Mouse (Mus musculus): Measurements from ENCODE around the gene Oog2. TPM values are rescaled to one million over a fixed set of nuclear protein-coding genes. Genes with fewer than 3 reads are reported as not detected.

Gene Oog2
- not detected for total RNA-seq (2023)

DNA sequence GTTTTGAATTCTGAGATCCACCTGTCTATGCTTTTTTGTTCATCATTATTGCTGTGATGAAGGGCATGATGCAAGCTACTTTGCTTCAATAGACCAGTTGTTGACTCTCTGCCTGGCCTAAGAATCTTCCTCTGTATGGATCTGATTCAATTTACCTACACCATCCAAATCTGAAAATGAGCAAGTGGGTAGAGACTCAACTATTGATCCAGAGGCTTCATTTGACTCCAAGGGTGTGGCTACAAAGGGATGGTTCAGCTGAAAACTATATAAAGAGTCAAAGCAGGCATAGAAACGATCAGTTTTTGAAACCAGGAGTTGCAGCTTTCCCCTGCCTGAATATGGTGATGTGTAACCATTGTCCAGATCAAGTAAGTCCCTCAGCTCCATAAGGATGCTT is at the start of gene Oog2:
TSS of gene Oog2 (plus strand) at position 301 of the 400 bp plus-strand sequence.

GRCm38 (mm10) chr4:144162563-144162962 is 28.0 kb upstream of the Oog2 start, which contains the start of gene Oog3:
Oog3 (minus strand) TSS chr4:144162663.

GRCm38 (mm10) chr4:144213218-144213617 is 22.7 kb downstream of the Oog2 start, which contains the start of gene C87977:
C87977 (minus strand) TSS chr4:144213318.

Other genes with a start within 250 kb of the Oog2 start
- not detected for gene Pramef25, start 239.7 kb upstream of the Oog2 start, total RNA-seq (2023)
- gene Gm13101, start 223.8 kb upstream of the Oog2 start, total RNA-seq (2023) = not detected
- gene Pramef17, start 196.3 kb upstream of the Oog2 start, total RNA-seq (2023) = not detected
- gene Pramel4, start 131.6 kb upstream of the Oog2 start, total RNA-seq (2023) = not detected
- gene Gm13102, start 84.2 kb upstream of the Oog2 start, total RNA-seq (2023) = not detected
- not detected for gene Oog3, start 28.1 kb upstream of the Oog2 start, total RNA-seq (2023)
- not detected for gene C87977, start 22.6 kb downstream of the Oog2 start, total RNA-seq (2023)
- gene Pramel5, start 89.8 kb downstream of the Oog2 start, total RNA-seq (2023) = not detected
- not detected for gene Gm13128, start 139.5 kb downstream of the Oog2 start, total RNA-seq (2023)
- gene Gm13119, start 167.2 kb downstream of the Oog2 start, total RNA-seq (2023) = not detected
- not detected for gene Pramef20, start 187.2 kb downstream of the Oog2 start, total RNA-seq (2023)
- not detected for gene Pramef12, start 217.7 kb downstream of the Oog2 start, total RNA-seq (2023)
- not detected for gene 1700012P22Rik, start 248.1 kb downstream of the Oog2 start, total RNA-seq (2023)